Mouse (Mus musculus) thymus, adult 2 months (tissue): ENCODE measurements around the gene Ophn1.

Experiments used
- CTCF ChIP-seq: fragments of 200-500 bp; IDR thresholded peaks from 2 replicates; pipeline ENCODE4 v1.5.1; 2012; ENCODE audit warnings: mild to moderate bottlenecking, control low read depth, low read length, moderate library complexity, borderline replicate concordance; ENCODE audit not compliant: control insufficient read depth, poor library complexity, insufficient read depth; ENCODE audit errors: extremely low read depth
- POLR2A ChIP-seq: fragments of 200-500 bp; IDR thresholded peaks from 2 replicates; pipeline ENCODE4 v1.6.1; 2012; ENCODE audit warnings: mild to moderate bottlenecking, low read length, control low read depth, moderate library complexity; ENCODE audit not compliant: control insufficient read depth, poor library complexity, insufficient read depth; ENCODE audit errors: extremely low read depth

GRCm38 (mm10) chrX:98628666-98629404 lies 262.0 kb downstream of the Ophn1 start:
- TF ChIP-seq POLR2A (no peak), CTCF (no peak)
